Mouse (Mus musculus) thymus, postnatal 4 days (tissue): ENCODE results near the gene Chmp4b.
A peak's percentile ranks its signal among the peaks of the same experiment; 100 is the strongest.

Source experiments
- DNase-seq: peaks from one replicate; pipeline ENCODE4 v3.0.0; 2021

The Chmp4b gene

DNA sequence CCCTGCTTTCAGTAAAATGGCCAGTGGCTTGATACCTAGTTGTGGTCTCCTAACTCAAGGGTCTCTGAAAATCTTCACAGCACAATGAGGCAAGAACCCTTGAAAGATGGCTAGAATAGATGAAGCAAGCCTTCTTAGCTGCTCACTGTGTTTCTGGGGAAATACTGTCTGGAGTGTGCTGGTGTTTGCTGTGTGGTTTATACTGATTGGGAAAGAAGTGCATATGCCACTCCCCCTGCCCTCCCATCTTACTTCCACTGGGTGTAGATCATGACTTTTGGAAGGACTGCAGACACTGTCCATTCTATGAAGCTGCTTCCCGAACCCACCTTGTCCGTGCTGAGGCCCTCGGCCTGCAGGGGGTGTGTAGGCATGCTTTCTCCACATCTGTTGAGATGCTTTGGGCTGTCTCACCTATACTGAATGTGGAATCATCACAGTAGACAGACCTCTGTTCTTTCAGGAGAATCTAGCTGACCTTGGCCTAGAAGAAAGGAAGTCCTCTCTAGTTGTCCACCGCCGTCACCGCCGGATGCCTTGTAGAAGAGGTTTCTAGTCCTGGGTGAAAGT is 33.5 kb downstream of the Chmp4b start:
- no peak for DNase-seq

GRCm38 (mm10) chr2:154685772-154686171 is 34.3 kb downstream of the Chmp4b start:
- no peak for DNase-seq

- no peak for DNase-seq
Observed at GRCm38 (mm10) chr2:154686819-154687218, 35.3 kb downstream of the Chmp4b start.

- no peak for DNase-seq
Observed at GRCm38 (mm10) chr2:154689391-154689790, 37.9 kb downstream of the Chmp4b start.

DNA sequence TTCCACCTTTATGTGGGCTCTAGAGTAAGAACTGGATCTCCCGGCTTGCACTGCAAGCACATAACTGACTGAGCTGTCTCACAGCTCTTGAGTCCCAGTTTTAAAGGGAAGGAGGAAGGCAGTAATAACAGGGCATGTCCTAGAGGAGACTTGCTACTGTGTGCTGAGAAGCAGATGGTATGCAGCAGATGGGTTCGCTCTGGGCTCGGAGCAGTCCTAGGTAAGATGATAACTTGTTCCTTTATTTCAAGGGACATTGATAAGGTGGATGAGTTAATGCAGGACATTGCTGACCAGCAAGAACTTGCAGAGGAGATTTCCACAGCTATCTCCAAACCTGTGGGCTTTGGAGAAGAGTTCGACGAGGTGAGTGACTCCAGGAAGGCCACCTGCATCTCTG is 39.5 kb downstream of the Chmp4b start:
- no peak for DNase-seq

GRCm38 (mm10) chr2:154693186-154693940 is 41.9 kb downstream of the Chmp4b start:
- DNase-seq: no peak

DNA sequence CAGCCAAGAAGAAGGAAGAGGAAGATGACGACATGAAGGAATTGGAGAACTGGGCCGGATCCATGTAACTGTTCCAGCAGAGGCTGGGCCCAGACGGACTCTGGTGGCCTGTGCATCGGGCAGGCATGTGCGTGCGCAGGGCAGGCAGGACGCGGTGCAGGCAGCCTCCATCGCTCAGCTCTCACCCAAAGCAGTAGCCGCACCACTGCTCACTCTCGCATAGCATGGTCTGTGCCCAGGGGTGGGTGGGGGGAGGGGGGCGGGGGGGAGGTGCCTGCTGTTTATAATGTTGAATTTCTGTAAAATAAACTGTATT is 42.4 kb downstream of the Chmp4b start:
- no peak for DNase-seq

DNA sequence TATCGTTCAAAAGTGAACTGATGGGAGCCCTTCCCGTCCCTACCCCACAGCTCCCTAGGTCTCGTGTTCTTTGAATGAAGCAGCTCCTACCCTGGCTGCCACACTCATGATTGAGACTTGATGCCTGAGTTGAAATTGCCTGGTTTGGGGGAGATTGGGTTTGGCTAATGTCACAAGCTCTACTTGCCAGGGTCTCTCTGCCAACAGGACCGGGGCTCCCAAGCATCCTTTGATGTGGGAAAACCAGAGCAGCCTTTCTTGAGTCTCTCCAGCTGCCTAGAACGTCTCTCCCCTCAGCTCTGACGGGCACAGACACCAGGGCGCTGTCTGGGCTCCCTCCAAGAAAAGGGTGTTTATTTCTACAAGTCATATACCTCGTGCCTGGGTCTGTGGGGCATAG is 44.2 kb downstream of the Chmp4b start:
- no peak for DNase-seq

- DNase-seq: no peak
Observed at GRCm38 (mm10) chr2:154696660-154697059, 45.2 kb downstream of the Chmp4b start.

- DNase-seq: no peak
Observed at GRCm38 (mm10) chr2:154699360-154699759, 47.9 kb downstream of the Chmp4b start.

DNA sequence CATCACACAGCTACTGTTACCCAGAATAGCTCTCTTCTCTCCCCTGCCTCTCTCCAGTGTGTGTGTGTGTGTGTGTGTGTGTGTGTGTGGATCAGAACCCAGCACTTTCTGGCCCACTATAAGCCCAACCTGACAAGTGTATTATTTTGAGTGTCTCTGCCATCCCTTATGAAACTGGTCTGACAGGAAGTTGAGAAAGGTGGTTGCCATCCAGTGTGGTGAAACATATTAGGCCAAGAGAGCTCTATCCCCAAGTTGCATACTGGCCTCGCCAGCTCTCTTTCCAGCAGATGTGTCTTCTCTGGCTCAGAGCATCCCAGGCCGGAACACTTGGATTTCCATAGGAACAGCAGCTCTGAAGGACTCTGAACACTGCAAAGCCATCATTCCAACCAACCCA is 48.7 kb downstream of the Chmp4b start:
- DNase-seq: no peak

DNA sequence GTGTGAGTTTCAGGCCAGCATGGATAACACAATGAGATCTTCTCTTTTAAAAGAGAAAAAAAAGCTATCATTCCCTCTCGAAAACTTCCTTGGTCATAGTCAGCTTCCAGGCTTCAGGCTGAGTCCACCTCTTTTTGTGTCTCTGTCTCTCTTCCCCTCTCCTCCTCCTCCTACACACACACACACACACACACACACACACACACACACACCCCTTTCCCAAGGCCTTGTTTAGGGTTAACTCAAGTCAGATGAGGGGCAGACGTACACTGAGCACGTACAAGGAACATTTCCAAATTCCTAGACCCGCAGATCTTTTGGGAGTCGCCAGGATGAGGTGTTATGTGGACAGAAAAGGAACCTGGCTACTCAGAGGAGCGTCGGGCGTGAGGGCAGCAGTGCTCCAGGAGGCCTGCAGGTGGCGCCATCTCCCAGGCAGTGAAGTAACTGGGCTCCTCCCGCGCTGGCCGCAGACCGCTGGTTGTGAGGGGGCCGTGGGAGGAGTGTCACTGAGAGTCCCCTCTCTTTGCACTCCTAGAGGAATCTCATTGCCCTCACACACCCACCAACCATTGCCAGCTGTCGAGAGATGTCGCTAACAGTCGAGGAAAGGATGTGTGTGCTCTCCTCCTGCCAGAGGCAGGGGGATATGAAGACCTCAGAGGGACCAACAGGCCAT is 51.3 kb downstream of the Chmp4b start:
- peak; percentile 85 for DNase-seq

- no peak for DNase-seq
Observed at GRCm38 (mm10) chr2:154706526-154707280, 55.2 kb downstream of the Chmp4b start.

DNA sequence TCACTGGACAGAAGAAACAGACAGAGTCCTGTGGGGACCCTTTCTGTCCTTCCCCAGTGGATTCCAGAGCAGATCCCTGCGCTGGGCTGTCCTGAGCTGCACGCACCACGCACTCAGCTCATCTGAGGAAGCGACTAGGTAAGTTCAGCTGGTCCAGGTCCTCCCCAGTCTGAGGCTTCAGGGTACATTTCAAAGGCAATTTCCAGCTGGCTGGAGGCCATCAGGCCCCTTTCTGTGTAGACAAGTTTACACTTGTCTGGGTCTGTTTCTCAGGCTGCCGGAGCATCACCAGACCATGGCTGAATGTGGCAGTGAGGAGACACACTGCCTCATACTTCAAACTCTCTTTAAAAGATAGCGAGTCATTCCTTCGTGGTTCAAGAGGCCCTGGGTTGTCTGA is 55.8 kb downstream of the Chmp4b start:
- DNase-seq: no peak

GRCm38 (mm10) chr2:154707830-154708385 is 56.4 kb downstream of the Chmp4b start:
- no peak for DNase-seq

DNA sequence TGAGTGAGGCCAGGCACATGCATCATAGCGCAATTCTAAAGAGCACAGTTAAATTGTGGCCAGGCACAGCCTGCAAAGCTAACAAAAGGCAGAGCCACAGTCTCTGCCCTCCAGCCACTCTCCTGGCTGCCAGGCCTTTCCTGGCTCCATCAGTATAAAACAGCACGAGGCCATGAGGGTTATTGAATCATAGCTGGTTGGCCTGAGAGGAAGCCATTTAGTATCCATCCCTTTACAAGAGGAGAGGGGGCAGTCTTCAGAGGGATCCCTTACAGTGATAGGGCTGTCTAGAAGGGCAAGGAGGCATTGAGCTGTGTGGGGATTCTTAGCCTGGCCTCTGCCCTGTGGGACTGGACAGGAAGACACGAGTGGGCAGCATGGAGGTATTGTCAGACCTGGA is 60.2 kb downstream of the Chmp4b start:
- no peak for DNase-seq

DNA sequence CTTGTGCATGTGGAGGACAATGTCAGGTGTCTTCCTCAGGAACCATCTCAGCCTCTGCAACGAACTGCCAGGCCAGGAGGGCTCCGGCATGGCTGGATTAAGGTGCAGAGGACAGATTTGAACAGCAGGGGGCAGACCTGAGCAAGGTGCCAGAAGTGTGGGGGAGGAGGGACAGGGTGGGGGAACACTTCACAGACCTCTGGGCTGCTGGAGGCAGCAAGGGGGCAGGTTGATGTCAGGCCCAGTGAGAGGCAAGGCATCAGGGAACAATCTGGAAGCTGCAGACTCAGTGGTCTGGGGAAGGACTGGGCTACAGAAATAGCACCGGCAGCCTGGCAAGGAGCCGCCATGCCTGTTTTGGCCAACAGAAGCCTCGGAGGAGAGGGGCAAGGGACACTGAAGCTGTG is 60.8 kb downstream of the Chmp4b start:
- DNase-seq: peak; percentile 81

DNA sequence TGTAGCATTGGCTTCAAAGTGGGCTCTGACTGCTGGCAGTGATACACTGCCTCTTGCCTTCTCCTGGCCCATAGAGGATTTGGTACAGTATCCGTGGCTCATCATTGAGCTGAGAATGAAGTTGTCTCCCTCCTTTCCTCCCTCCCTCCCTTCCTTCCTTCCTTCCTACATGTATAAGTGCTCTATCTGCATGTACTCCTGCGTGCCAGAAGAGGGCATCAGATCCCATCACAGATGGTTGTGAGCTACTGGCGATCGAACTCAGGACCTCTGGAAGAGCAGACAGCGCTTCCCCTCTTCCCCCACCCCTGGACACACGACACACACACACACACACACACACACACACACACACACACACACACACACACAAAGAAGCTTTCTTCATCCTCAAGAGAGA is 61.6 kb downstream of the Chmp4b start:
- peak; percentile 31 for DNase-seq

DNA sequence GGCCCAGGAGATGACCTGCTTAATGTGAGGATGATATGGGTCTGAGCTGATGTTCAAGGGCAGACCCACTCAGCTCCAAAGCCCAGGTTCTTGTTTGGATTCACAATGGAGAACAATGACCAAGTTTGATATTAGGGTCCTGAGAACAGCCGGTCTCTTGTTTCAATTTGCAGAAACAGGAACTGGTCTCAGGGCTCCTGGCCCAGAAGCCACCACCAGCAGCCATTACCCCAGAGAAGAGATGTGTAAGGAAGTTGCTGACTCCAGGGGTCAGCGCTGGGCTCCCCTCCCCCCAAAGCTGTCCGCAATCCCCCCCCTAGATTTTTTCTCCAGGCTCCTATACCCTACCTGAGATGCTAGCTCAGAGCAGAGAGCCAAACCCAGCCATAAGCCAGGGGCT is 62.5 kb downstream of the Chmp4b start:
- DNase-seq: no peak

GRCm38 (mm10) chr2:154716586-154716985 is 65.1 kb downstream of the Chmp4b start:
- DNase-seq: no peak

- DNase-seq: no peak
Observed at GRCm38 (mm10) chr2:154717081-154717480, 65.6 kb downstream of the Chmp4b start.

DNA sequence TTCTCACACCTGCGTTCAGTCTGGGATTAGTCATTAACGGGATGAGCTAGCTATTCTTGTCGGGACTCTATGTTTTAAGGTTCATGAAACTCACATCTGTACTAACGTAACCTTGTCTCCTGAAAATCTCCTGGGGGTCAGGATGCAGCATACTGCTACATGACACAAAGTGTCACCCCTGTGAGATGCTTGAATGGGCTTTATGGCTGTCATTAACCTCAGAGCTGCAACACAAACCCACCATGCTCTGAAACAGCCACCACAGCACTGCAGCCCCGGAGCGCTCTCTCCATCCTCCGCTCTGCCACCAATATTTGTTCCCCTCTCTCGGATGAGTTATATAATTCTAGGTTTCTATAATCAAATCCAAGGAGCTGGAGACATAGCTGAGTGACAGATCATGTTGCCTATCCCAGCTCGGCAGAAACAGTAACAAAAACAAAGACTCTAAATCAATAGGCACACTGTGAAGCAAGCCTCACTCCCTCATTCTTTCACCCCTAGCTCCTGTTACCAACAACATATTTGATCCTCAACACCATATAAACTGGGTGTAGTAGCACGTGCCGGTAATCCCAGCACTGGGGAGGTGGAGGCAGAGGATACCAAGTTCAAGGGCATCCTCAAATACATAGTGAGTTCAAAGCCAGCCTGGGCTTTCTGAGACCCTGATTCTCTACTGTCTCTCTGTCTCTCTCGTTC is 67.5 kb downstream of the Chmp4b start:
- DNase-seq: no peak

DNA sequence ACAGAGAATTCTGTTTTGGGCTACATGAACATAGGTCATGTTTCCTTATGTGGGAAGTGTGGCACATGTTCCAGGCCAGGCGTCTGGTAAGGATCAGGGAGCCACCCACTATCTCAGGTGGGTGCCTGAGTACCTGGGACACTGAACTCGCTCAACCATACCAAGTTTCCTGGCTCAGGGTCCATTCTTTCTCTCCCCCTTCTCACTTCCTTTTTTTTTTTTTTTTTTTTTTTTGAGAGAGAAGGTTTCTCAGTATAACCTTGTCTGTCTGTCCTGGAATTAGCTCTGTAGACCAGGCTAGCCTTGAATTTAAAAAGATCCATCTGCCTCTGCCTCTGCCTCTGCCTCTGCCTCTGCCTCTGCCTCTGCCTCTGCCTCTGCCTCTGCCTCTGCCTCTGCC is 68.8 kb downstream of the Chmp4b start:
- DNase-seq: no peak
